Mouse (Mus musculus): ENCODE data around the gene Ino80d.

Ino80d gene

GRCm38 (mm10) chr1:63107614-63108327, 6.7 kb downstream of the Ino80d start:
- DNase-seq (ENCODE audit: low spot score), result no peak

GRCm38 (mm10) chr1:63102758-63103451, 11.6 kb downstream of the Ino80d start:
- DNase-seq (ENCODE audit: low spot score), result no peak

- no peak for DNase-seq (ENCODE audit: low spot score)
These were observed 14.3 kb downstream of the Ino80d start for GRCm38 (mm10) chr1:63100196-63100595.

GRCm38 (mm10) chr1:63098831-63099230, 15.6 kb downstream of the Ino80d start:
- DNase-seq (ENCODE audit: low spot score), result no peak

GRCm38 (mm10) chr1:63096071-63096470, 18.4 kb downstream of the Ino80d start:
- no peak for DNase-seq (ENCODE audit: low spot score)

GRCm38 (mm10) chr1:63089795-63090194, 24.7 kb downstream of the Ino80d start:
- no peak for DNase-seq (ENCODE audit: low spot score)

- no peak for DNase-seq (ENCODE audit: low spot score)
These were observed 25.9 kb downstream of the Ino80d start for GRCm38 (mm10) chr1:63088614-63089013.

- no peak for DNase-seq (ENCODE audit: low spot score)
These were observed 34.2 kb downstream of the Ino80d start for GRCm38 (mm10) chr1:63080277-63080676.

- no peak for DNase-seq (ENCODE audit: low spot score)
These were observed 38.1 kb downstream of the Ino80d start for GRCm38 (mm10) chr1:63076383-63076782.

- DNase-seq (ENCODE audit: low spot score), result no peak
These were observed 43.1 kb downstream of the Ino80d start for GRCm38 (mm10) chr1:63071379-63071778.

- no peak for DNase-seq (ENCODE audit: low spot score)
These were observed 56.1 kb downstream of the Ino80d start for GRCm38 (mm10) chr1:63058361-63058760.

GRCm38 (mm10) chr1:63057849-63058248, 56.6 kb downstream of the Ino80d start:
- DNase-seq (ENCODE audit: low spot score), result no peak

- DNase-seq (ENCODE audit: low spot score), result no peak
These were observed 57.1 kb downstream of the Ino80d start for GRCm38 (mm10) chr1:63057318-63057717.

- no peak for DNase-seq (ENCODE audit: low spot score)
These were observed 59.1 kb downstream of the Ino80d start for GRCm38 (mm10) chr1:63055386-63055785.

GRCm38 (mm10) chr1:63050866-63051265, 63.6 kb downstream of the Ino80d start:
- no peak for DNase-seq (ENCODE audit: low spot score)

- no peak for DNase-seq (ENCODE audit: low spot score)
These were observed 64.5 kb downstream of the Ino80d start for GRCm38 (mm10) chr1:63049977-63050376.

GRCm38 (mm10) chr1:63047983-63048382, 66.5 kb downstream of the Ino80d start:
- no peak for DNase-seq (ENCODE audit: low spot score)

- DNase-seq (ENCODE audit: low spot score), result no peak
These were observed 81.5 kb downstream of the Ino80d start for GRCm38 (mm10) chr1:63032929-63033328.

GRCm38 (mm10) chr1:63019916-63020315, 94.6 kb downstream of the Ino80d start:
- DNase-seq (ENCODE audit: low spot score), result no peak

- DNase-seq (ENCODE audit: low spot score), result no peak
These were observed 109.3 kb downstream of the Ino80d start for GRCm38 (mm10) chr1:63005013-63005646.

GRCm38 (mm10) chr1:63001874-63002273, 112.6 kb downstream of the Ino80d start:
- no peak for DNase-seq (ENCODE audit: low spot score)

GRCm38 (mm10) chr1:62993348-62993747, 121.1 kb downstream of the Ino80d start:
- DNase-seq (ENCODE audit: low spot score), result no peak

GRCm38 (mm10) chr1:62992648-62993047, 121.8 kb downstream of the Ino80d start:
- no peak for DNase-seq (ENCODE audit: low spot score)

All from MN1 (cell line).